Mouse (Mus musculus) heart, embryonic 12.5 days (tissue): ENCODE measurements around the gene Rint1. TPM values are rescaled to one million over a fixed set of nuclear protein-coding genes. Genes with fewer than 3 reads are reported as not detected.

Experiments used
- ATAC-seq: fragments of 200-750 bp; cut with Nextera tagmentation; 2 replicates; pipeline ENCODE4 v1.8.0; 2017; ENCODE audit warnings: moderate TSS enrichment, moderate library complexity; ENCODE audit not compliant: insufficient number of reproducible peaks, low FRiP score
- H3K27ac ChIP-seq: fragments of 300-500 bp; sonication (generic); 2 replicates; pipeline ENCODE4 v1.5.1; 2016; ENCODE audit warnings: mild to moderate bottlenecking, moderate library complexity; ENCODE audit not compliant: poor library complexity, severe bottlenecking
- H3K27me3 ChIP-seq: fragments of 300-500 bp; sonication (generic); replicated peaks from 2 replicates; pipeline ENCODE4 v1.6.1; 2016; ENCODE audit warnings: mild to moderate bottlenecking, moderate library complexity
- H3K36me3 ChIP-seq: fragments of 300-500 bp; sonication (generic); 2 replicates; pipeline ENCODE4 v1.6.1; 2016; ENCODE audit warnings: mild to moderate bottlenecking, moderate library complexity
- H3K4me1 ChIP-seq: fragments of 300-500 bp; sonication (generic); replicated peaks from 2 replicates; pipeline ENCODE4 v1.6.1; 2016; ENCODE audit warnings: mild to moderate bottlenecking
- H3K4me2 ChIP-seq: fragments of 300-500 bp; sonication (generic); 2 replicates; pipeline ENCODE4 v1.6.1; 2016; ENCODE audit warnings: mild to moderate bottlenecking, moderate library complexity
- H3K4me3 ChIP-seq: fragments of 300-500 bp; sonication (generic); 2 replicates; pipeline ENCODE4 v1.5.1; 2016; ENCODE audit warnings: mild to moderate bottlenecking
- H3K9ac ChIP-seq: fragments of 300-500 bp; sonication (generic); 2 replicates; pipeline ENCODE4 v1.6.1; 2016; ENCODE audit warnings: mild to moderate bottlenecking, moderate library complexity
- H3K9me3 ChIP-seq: fragments of 300-500 bp; sonication (generic); replicated peaks from 2 replicates; pipeline ENCODE4 v1.6.1; 2016; ENCODE audit warnings: mild to moderate bottlenecking, moderate library complexity
- WGBS: fragments of 180-500 bp; shearing (Covaris S2); methylation state at CpG from one replicate; pipeline ENCODE4 v1.1.7; 2016; 5-methylcytosine and 5-hydroxymethylcytosine counted together
- polyA plus RNA-seq: library from polyadenylated mRNA; unstranded; fragments of >200 nt; fragmentation: Nextera tagmentation; extraction: Ambion mirVana; gene quantifications from 2 replicates; pipeline ENCODE4 v1.2.1, GENCODE M21; 2016

Gene Rint1
- polyA plus RNA-seq, 1 experiment from 2014 or later = 32.2 TPM

GRCm38 (mm10) chr5:23781172-23781571 lies 6.3 kb upstream of the Rint1 start:
- no peak for ATAC-seq
- H3K4me1 ChIP-seq = peaks cover 9% of the 10 kb centered on the region
- H3K27ac ChIP-seq = no peak overlapping the region
- H3K9ac ChIP-seq = no peak overlapping the region
- no peak overlapping the region for H3K4me2 ChIP-seq
- H3K9me3 ChIP-seq = no peaks in the 10 kb centered on the region
- H3K36me3 ChIP-seq = peaks cover 11% of the 10 kb centered on the region
- 68% methylated on average over 4 of the region's 4 CpGs for WGBS
- no peaks in the 10 kb centered on the region for H3K27me3 ChIP-seq
- H3K4me3 ChIP-seq = no peak overlapping the region

- Histone ChIP-seq H3K4me1 (peaks cover 11% of the 10 kb centered on the region), H3K9ac (peak overlapping the region; percentile 88), H3K4me2 (peak overlapping the region; percentile 71), H3K27ac (no peak overlapping the region), H3K9me3 (no peaks in the 10 kb centered on the region), H3K36me3 (0 out of 2 replicates have a peak, but pooled peaks cover 5% of the 10 kb centered on the region), H3K4me3 (peak overlapping the region; percentile 99), H3K27me3 (no peaks in the 10 kb centered on the region)
- 35% methylated on average over 8 of the region's 8 CpGs for WGBS
- ATAC-seq = no peak
Measured at GRCm38 (mm10) chr5:23782051-23782810, 5.3 kb upstream of the Rint1 start.

- WGBS = 1% methylated on average over 67 of the region's 86 CpGs
- peak within 1 kb of the TSS; percentile 99 for H3K4me3 ChIP-seq
- ATAC-seq = peak; percentile 94
- H3K4me2 ChIP-seq = peak within 1 kb of the TSS; percentile 71
- 0 out of 2 replicates have a peak, but pooled peaks cover under 1% of the 10 kb centered on the region for H3K36me3 ChIP-seq
- peaks cover 13% of the 10 kb centered on the region for H3K4me1 ChIP-seq
- H3K27me3 ChIP-seq = no peaks in the 10 kb centered on the region
- peak within 1 kb of the TSS; percentile 88 for H3K9ac ChIP-seq
- no peaks in the 10 kb centered on the region for H3K9me3 ChIP-seq
- peak within 1 kb of the TSS; percentile 70 for H3K27ac ChIP-seq
Measured at GRCm38 (mm10) chr5:23782931-23783877, 4.3 kb upstream of the Rint1 start, which contains the start of gene Pus7. Gene Pus7 (minus strand): TSS chr5:23783711.

GRCm38 (mm10) chr5:23788390-23788830 lies 899 bp downstream of the Rint1 start:
- peaks cover 19% of the 10 kb centered on the region; the same call in 1 of the 2 replicates for H3K36me3 ChIP-seq
- H3K4me2 ChIP-seq = peak overlapping the region; percentile 97
- H3K27me3 ChIP-seq = no peaks in the 10 kb centered on the region
- 35% methylated on average over 3 of the region's 3 CpGs for WGBS
- H3K4me1 ChIP-seq = peaks cover 14% of the 10 kb centered on the region
- peak overlapping the region; percentile 90 for H3K4me3 ChIP-seq
- no peaks in the 10 kb centered on the region for H3K9me3 ChIP-seq
- ATAC-seq = no peak
- H3K27ac ChIP-seq = no peak overlapping the region
- H3K9ac ChIP-seq = peak overlapping the region; percentile 92

- Histone ChIP-seq H3K9me3 (no peaks in the 10 kb centered on the region), H3K4me2 (peak overlapping the region; percentile 97), H3K27ac (no peak overlapping the region), H3K4me3 (no peak overlapping the region), H3K9ac (peak overlapping the region; percentile 92), H3K27me3 (no peaks in the 10 kb centered on the region), H3K36me3 (peaks cover 22% of the 10 kb centered on the region), H3K4me1 (peaks cover 14% of the 10 kb centered on the region)
- 79% methylated on average over 4 of the region's 4 CpGs for WGBS
- no peak for ATAC-seq
Measured at GRCm38 (mm10) chr5:23789078-23789612, 1.6 kb downstream of the Rint1 start.

- Histone ChIP-seq H3K27ac (no peak overlapping the region), H3K4me1 (peaks cover 12% of the 10 kb centered on the region), H3K27me3 (no peaks in the 10 kb centered on the region), H3K4me2 (no peak overlapping the region), H3K9me3 (no peaks in the 10 kb centered on the region), H3K4me3 (no peak overlapping the region), H3K9ac (no peak overlapping the region), H3K36me3 (peaks cover 50% of the 10 kb centered on the region)
- ATAC-seq = no peak
- 85% methylated on average over 2 of the region's 2 CpGs for WGBS
Measured at GRCm38 (mm10) chr5:23792726-23793125, 5.2 kb downstream of the Rint1 start.

GRCm38 (mm10) chr5:23814841-23815240 lies 27.3 kb downstream of the Rint1 start:
- WGBS = 93% methylated on average over 5 of the region's 5 CpGs
- no peak overlapping the region for H3K27ac ChIP-seq
- no peak overlapping the region for H3K4me3 ChIP-seq
- no peak overlapping the region for H3K4me2 ChIP-seq
- no peaks in the 10 kb centered on the region for H3K27me3 ChIP-seq
- ATAC-seq = no peak
- H3K4me1 ChIP-seq = no peaks in the 10 kb centered on the region
- no peak overlapping the region for H3K9ac ChIP-seq
- H3K36me3 ChIP-seq = peaks cover 90% of the 10 kb centered on the region
- peaks cover 11% of the 10 kb centered on the region for H3K9me3 ChIP-seq

GRCm38 (mm10) chr5:23816681-23817080 lies 29.2 kb downstream of the Rint1 start:
- 88% methylated on average over 15 of the region's 15 CpGs for WGBS
- H3K9me3 ChIP-seq = peaks cover 11% of the 10 kb centered on the region
- H3K9ac ChIP-seq = no peak overlapping the region
- no peaks in the 10 kb centered on the region for H3K27me3 ChIP-seq
- H3K36me3 ChIP-seq = peaks cover 82% of the 10 kb centered on the region
- no peaks in the 10 kb centered on the region for H3K4me1 ChIP-seq
- no peak overlapping the region for H3K27ac ChIP-seq
- H3K4me3 ChIP-seq = no peak overlapping the region
- H3K4me2 ChIP-seq = no peak overlapping the region
- no peak for ATAC-seq

- Histone ChIP-seq H3K27ac (no peak overlapping the region), H3K4me3 (no peak overlapping the region), H3K36me3 (peaks cover 32% of the 10 kb centered on the region), H3K4me2 (no peak overlapping the region), H3K4me1 (no peaks in the 10 kb centered on the region), H3K27me3 (no peaks in the 10 kb centered on the region), H3K9me3 (no peaks in the 10 kb centered on the region), H3K9ac (no peak overlapping the region)
- ATAC-seq = no peak
- 63% methylated on average over 11 of the region's 11 CpGs for WGBS
Measured at GRCm38 (mm10) chr5:23822306-23822705, 34.8 kb downstream of the Rint1 start.

GRCm38 (mm10) chr5:23824171-23824733 lies 36.7 kb downstream of the Rint1 start:
- Histone ChIP-seq H3K27ac (no peak overlapping the region), H3K4me1 (no peaks in the 10 kb centered on the region), H3K27me3 (peaks cover 3% of the 10 kb centered on the region), H3K4me3 (no peak overlapping the region), H3K4me2 (no peak overlapping the region), H3K36me3 (peaks cover 18% of the 10 kb centered on the region), H3K9me3 (no peaks in the 10 kb centered on the region), H3K9ac (no peak overlapping the region)
- WGBS = 71% methylated on average over 8 of the region's 8 CpGs
- ATAC-seq = no peak
